Mouse (Mus musculus) lung, postnatal 4 days (tissue): ENCODE results near the gene Cdh15.
A peak's percentile ranks its signal among the peaks of the same experiment; 100 is the strongest.

ENCODE experiments used
- DNase-seq, 2 experiments: peaks; one replicate each; pipeline ENCODE4 v3.0.0; 2021

The Cdh15 gene

DNA sequence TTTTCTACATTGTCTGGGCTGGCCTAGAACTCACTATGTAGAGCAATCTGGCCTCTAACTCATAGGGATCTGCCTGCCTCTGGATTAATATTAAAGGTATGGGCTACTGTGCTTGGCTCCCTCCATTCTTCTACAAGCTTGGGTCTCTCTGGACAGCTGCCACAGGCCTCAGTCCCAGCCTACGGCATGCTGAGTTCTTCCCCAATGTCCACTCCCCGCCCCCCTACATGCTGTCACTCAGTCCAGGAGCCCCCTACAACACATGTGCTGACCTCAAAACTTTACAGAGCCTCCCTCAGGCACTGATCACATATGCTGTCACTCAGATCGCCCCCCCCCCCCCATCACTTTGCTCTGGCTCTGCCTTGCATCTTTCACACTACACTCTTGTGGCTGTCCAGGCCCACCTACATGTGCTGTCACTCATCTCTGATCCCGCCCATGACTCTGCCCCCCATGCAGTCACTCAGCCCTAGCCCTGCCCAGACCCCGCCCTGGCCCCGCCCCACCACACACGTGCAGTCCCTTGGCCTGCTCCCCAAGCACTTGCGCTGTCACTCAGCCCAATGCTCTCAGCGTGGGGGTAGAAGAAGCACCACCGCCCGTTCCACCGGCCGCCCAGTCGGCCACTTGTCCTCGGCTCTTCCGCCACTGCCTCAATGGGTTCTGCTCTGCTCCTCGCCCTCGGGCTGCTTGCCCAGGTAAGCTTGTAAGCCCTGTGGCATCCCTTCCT lies at the start of gene Cdh15:
Cdh15 (plus strand) TSS at position 138 of the 733 bp plus-strand sequence.
- DNase-seq: peak; percentile 60 to 69

DNA sequence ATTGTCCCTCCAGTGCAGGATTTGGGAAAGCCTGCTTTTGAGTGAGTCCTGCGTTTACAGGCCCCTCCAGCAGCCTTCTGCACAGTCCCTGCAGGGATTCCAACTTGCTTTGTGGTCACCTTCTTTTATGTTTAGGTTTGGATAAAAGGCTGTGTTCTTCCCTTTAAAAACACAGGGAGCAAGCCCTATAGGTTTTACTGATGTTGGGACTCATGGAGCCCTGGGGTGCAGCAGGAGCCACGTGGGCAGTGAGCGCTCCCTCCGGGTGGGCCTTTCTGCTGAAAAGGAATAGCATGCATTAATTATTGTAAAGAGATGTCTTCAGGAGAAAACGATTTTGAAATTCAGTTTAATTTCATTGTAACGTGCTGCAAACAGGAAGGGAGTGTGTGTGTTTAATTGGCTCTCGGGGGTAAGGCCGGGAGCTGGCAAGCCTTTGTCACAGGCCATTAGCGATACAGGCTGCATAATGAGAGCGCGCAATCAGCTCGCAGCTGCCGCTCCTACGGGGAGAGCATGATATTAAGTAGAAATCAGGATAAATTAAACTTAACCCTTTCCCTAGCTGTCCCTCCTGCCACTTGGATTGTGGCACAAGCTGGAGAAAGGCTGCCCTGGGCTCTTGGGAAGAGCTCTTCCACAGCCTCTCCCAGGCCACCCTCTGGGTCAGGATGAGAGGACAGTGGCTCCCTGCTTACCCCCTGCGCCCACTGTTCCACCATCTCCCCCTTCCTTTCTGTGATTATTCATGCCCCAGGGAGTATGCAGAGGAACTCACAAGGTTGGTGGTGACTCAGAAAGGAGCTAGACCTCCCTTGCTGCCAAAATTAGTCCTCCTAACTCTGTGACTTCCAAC lies 43.6 kb upstream of the Cdh15 start:
- peak; percentile 18 to 73 for DNase-seq

DNA sequence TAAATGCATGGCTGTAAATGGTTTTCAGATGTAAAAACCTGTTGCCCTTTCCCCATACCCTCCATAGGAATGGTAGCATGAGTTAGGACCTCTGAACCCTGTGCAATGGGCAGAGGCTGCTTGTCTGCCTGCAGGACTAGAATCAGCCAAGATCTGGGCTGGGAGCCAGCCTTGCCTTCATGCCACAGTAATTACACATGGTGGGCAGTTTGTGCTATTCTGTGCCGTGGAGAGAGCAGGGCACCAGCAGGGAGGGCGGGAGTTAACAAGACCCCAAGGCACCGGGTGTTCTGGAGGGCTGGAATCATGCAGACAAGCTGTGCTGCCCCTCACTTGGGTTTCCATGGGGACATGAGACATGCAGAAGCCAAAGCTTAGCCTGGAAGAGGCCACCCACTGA lies 42.4 kb upstream of the Cdh15 start:
- DNase-seq: no peak

DNA sequence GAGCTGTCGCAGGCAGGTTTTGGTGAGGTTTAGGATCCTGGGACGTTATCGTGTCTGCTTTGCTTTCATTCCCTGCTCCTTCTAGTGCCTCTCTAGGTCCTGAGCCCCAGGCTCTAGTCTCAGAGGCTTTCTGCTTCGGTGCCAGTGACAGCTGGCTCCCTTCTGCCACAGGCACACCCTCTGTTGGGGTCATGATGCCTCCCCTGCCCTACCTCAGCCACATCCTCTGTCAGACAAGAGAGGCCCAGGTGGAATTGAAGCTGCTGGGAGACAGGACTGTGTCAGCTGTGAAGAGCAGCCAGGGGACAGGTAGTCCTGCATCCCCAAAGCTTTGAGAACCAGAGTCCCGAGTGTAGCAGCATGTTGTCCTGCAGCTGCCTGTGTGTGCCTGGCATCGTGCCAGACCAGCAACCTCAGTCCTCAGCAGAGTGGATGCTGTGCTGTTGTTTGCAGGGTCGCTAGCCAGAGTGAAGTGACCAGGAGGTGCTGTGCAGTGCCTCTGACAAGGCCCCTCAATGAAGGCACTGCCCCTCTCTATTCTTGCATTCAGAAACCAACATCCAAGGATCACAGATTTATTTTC lies 40.7 kb upstream of the Cdh15 start:
- DNase-seq: no peak

DNA sequence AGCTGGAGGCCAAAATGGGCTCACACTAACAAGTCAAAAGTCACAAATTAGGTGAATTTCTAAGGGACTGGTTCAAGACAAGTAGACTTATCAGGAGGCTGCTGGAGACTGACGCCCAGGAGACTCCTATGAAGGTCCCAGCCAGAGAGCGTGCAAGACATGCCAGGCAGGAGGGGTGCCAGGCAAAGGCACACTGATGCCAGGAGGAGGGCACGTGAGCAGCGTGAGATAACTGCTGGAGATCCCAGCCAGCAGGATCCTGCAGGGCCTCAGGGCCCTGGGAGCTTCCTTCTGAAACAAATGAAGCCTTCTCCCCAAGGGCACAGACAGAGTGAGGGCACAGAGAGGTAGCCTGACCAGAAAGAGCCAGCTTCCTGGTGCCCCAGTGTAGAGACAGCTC lies 39.9 kb upstream of the Cdh15 start:
- DNase-seq: no peak

DNA sequence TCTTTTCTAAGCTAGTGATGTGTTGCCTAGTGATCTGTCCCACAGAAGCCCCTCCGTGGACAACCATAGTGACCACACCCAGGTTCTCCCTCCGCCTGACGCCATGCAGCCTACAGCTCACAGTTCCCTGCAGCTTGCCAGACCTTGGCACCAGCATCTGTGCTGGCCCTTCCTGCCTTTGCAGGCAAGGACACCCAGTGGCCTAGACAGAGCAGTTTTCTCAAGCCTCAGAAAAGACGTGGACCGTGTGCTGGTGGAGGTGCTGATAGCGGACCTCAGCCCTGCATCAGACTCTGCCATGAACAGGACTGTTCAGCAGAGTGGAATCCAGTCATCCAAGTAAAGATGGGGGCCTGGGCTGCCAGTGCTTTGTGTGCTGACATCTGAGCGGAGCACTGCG lies 37.4 kb upstream of the Cdh15 start:
- DNase-seq: no peak

DNA sequence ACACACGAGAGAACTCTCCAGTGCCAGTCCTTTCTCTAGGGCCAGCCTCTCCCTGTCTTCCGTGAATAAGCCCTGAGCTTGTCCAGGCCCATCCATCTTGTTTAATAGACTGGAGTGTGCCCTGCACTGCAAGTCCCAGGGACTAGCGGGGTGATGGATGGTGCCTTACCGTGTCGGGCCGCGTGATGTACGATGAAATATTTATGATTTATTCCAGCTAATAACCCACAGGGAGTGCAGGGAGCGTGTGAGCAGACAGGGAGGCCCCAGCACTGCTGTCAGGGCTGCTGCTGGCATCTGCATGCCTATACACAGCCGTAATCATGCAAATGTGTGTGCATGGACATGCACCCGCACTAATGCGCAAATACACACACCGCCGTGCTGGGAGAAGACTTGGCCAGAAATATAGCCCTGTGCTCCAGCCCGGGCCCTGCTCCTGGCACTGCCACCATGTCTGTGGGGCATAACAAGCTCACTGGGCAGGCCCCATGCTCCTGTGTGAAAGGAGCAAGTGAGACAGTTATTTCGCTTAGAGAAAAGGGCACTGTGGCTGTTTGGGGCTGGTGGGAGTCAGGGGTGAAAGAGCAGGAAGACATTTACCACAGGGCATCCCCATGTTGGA lies 35.8 kb upstream of the Cdh15 start:
- DNase-seq: no peak

DNA sequence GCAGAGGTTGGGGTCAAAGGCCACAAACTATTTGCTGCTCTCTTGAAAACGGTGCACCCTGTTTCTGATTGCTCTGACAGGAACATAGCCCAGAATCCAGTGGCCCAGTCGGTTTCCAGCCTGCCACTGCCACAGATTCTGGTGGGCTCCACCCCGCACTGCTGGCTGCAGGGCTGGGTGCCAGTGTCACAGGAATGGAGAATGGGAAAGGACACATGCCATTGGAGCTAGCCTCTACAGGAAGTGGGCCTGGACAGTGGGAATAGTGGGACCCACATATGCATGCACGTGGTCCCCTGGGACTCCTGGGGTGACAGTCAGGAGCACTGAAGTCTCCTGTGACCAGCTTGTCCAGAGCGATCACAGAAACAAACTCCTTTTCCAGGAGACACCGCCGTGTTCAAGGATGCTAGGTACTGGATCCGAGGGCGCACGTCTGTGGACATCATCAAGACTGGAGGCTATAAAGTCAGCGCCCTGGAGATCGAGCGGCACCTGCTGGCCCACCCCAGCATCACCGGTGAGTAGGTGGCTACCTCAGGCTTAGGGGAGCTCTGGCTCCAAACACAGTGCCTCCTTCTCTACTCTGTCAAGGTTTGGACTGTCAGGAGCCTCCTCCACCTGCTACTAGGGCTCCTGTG lies 35.0 kb upstream of the Cdh15 start:
- DNase-seq: no peak

DNA sequence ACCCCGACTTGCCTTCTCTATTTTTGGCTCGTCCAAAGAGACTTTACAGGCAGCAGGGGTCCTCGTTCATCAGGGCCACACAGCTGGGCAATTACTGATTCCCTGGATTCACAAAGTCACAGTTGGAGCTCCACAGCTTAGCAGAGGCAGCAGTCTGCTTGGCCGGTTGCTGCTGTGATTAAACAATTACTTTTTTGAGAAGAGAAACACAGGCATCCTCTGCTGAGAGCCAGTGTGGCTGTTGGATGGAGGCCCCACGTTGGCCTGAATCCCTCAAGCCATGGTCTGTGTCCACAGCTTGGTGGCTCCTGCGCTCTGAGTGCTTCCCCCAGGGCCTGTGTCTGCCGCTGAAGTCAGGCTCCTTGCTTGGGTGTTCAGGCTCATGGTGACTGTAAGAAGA lies 33.2 kb upstream of the Cdh15 start:
- no peak for DNase-seq

DNA sequence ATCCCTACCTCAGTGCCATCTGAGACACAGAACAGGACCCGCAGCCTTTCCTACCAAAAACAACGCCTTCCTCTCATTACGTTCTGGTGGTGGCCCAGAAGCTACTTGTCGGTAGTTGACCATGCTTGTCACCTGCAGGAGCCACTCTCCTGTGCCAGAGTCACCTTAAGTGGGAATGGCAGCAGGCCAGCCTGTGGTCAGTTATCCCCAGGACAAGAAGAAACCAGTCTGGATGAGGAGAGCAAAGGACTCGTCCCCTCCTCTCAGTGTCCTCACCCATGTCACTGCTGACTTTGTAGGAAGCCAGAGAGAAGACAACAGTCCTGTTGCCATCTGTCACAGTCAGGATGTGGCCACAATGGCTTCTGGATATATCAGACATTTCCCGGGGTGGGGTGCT lies 30.8 kb upstream of the Cdh15 start:
- DNase-seq: no peak

DNA sequence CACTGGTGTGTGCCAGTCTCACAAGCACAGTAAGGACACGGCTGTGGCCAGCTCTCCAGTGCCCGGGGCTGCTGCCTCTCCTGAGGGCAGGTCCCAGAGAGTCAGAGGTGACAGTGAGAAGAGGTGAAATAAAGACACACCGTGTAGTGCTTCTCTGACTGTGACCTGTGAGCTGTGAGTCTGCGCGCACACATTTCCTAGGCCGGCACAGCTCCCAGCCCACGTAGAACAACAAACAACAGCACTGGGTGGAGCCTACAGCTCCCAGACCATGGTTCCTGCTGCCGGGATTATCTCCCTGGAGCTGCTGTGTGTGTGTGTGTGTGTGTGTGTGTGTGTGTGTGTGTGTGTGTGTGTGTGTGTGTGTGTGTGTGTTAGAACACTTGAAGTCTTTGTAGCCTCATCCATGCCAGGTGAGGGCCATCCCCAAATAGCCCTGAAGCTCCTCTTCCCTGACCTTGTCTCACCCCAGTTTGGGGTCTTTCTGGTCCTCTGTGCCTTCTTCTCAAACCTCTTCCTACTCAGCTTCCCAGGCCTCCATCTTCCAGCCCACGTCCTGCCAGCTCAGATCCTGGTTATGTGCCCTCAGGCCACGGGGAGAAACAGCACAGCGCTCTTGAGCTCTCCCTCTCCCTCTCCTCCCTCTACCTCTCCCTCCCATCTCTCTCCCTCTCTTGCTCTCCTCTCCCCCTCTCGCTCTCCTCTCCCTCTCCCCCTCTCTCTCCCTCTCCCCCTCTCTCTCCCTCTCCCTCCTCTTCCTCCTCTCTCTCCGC lies 29.9 kb upstream of the Cdh15 start:
- no peak for DNase-seq

DNA sequence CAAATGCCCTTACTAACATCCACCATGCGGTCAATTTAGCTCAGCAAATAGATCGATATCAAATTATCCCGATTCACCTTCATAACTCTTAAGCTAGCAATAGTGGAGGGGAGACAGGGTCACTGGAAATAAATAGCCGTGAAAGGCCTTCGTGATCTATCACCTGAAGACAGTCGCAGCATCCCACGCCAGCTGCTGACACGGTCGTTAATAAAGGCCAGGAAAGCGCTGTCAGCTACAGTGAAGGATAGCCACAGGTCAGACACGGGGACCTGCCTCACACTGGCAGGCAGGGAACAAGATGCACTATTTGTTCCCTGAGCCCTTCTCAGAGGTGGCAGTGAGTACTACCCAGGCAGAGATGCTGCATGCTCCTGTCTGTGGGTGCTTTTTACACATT lies 28.0 kb upstream of the Cdh15 start:
- DNase-seq: no peak

DNA sequence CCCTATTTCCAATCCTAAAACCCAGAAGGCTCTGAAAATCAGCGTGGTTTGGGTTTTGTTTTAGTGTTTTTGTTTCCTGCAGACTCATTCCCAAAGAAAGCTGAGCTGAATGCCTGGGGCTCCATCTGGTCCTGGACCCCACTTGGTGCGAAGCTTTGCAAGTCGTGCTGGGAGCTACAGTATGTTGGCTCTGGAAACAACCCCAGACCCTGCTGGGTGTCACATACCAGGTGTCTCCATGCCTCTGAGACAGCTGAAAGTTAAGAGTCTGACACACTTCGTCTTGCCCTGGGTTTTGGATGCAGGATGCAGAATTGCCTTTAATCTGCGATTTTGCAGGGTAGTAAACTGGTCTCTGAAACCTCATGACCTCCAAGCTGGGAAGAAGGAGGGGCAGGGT lies 23.2 kb upstream of the Cdh15 start:
- no peak for DNase-seq

DNA sequence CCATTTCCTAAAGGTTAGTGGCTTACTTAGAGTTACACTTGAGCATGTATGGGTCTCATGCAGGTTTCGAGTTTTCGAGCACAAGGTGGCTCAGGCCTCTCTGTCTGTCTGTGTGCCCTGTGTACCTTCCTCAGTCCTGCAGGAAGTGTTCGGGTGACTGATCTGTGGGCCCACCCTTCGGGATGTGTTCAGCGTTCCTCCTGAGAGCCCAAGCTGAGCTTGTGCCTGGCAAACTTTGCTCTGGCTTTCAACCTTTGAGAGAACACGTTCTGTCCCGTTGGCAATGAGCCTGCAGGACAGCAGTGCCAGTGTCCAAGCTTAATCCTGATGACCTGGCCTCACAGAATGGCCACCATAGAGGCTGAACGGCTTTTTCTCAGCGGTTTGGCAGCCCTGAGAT lies 22.8 kb upstream of the Cdh15 start:
- no peak for DNase-seq

DNA sequence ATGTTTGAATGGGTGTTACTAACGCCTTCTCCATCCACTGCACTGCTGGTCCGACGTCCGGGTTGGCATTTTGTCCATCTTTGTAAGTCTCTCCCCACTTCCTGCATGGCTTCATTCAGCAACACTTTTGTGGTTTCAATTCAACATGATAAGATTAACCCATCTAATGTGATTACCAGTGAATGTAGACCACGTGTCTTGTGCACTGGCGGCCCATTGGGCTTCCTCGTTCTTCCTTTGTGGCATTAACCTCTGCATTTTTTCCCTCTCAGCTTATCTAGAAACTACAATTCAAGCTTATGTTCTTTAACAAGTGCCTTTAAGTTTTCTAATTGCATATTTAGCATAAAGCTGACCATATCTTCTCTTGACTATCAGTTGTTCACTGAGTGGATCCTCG lies 22.4 kb upstream of the Cdh15 start:
- no peak for DNase-seq

DNA sequence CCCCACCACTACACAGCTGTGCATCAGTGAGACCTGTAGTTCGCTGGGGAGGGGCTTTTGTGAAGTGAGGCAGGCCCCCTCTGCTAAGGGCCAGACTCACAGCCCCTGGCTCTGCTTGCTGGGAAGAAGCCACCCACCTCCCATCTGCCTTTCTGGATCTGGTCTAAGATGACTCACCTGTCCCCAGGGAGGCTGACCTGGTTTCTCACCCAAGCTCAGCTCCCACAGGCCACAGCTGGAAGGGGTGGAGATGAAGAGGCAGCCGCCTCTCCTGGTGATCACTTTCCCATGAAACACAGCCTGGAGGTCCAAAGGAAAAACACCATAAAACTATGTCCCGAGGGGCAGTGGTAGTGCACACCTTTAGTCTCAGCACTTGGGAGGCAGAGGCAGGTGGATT lies 18.4 kb upstream of the Cdh15 start:
- no peak for DNase-seq

DNA sequence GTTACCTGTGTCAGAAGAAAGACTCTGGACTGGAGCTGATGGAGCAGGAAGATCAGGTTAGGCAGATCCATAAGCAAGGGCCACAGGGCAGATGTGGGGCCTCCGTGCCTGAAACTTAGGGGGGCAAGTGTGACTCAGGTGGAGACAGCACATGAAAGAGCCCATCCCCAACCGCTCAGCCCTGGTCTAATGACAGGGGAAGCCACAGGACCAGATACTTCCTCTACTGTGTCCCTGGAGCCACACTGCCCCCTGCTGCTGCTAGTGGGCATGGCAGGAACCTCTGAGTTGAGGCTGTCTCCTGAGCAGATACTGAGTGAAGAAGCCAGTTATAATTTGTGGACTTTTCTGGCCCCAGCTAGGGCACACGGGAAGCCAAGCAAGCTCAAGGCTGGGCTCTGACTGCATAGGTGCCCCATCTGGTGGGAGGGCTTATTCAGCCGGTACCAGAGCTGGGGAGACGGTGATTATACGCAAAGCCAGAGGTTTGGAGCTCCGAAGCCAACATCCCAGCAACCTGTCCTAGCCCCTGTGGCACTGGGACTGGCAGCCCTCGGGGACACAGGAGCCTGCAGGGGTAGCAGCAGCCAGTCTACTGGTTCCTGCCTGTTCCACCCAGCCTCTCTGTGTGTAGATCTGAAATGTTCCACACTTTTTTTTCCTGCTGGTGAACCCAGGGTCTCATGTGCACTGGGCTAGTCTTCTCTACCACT lies 17.3 kb upstream of the Cdh15 start:
- peak; percentile 86 to 93 for DNase-seq

DNA sequence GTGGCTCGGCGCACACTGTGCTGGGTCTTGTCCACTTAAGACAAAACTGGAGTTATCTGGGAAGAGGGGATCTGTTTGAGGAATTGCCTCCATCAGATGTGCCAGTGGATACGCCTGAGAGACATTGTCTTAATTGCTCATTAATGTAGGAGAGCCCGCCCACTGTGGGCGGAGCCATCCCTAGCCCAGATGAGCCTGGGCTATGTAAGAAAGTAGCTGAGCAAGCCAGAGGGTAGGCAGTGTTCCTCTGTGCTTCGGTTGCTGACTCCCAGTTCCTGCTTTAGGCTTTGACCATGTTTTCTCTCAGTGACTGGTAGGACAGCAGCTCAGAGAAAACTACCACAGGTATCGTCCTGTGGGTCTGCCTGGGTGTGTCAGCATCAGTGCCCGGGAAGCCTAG lies 13.3 kb upstream of the Cdh15 start:
- DNase-seq: no peak

DNA sequence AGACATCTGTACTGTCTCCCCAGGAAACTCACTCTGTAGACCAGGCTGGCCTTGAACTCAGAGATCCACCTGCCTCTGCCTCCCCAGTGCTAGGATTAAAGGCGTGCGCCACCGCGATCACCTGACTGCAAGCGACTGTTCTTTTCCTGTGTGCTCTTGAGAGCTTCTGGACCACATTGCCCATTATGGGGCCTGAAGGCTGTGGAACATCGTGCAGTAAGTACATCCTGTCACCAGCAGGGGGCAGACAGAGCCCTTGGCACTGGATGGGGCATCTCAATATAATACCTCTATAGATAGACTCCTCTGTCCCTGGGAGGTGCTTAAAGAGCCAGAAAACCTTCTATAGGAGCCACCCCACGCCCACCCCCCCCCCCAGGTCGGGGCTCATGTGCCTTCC lies 12.8 kb upstream of the Cdh15 start:
- DNase-seq: peak; percentile 66 to 80

DNA sequence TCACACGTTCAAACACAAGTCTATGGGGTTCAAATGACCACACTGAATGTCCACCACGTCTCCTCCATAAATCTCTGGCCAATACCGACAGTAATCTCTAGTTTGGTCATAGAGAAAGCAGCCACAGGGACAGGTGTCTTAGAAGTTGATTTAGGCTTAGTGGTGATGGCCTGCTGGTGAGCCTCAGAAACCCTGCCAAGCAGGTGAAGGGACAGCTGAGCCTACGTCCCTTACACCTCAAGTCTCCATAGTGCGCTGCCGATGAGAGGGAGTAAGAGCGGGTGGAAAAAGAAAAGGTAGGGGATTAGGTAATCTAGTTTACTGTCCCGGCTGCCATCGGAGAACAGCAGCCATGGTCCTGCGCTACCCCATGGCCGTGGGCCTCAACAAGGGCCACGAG lies 11.6 kb upstream of the Cdh15 start:
- no peak for DNase-seq

DNA sequence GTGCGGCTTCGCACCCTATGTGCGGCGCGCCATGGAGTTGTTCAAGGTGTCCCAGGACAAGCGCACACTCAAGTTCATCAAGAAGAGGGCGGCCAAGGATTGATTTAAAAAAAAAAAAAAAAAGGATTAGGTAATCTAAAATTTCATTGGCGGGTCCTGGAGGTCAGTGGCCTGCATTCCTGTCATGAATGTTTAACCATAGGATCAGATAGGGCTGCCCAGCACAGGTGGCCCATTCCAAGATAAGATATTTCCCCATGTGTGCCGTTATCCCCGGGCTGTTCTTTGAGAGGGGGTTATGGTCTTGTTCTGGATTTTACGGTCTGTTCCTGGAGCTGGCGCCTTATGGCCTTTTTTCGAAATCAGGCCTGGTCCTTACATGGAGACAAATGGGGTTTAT lies 11.1 kb upstream of the Cdh15 start:
- no peak for DNase-seq

DNA sequence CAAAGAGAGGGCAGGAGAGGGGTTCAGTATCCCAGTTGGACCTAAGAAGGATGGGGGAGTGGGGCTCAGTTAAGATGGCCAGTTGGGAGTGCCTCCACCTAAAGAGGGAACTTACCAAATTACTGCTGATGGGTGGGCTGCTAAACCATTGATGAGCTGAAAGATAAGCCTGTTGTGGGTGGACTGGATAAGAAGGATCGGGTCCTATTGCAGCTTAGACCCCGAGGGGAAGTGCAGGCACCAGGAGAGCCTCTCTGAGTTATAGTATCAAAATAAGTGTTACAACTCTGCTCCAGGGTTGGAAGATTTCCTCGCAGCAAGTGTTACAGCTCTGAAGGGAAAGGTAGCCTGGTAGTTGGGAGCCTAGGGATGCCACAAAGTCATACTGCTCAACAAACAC lies 3.6 kb upstream of the Cdh15 start:
- DNase-seq: no peak
